Mouse (Mus musculus) bone marrow macrophage, adult 2 months (primary cell): ENCODE data around the gene Eif3b.

ENCODE experiments used
- CTCF ChIP-seq: IDR thresholded peaks from 2 replicates; pipeline ENCODE4 v1.5.1; 2012; ENCODE audit warnings: low read depth, mild to moderate bottlenecking, low read length, moderate library complexity
- POLR2A ChIP-seq: IDR thresholded peaks from 2 replicates; pipeline ENCODE4 v1.6.1; 2012; ENCODE audit warnings: mild to moderate bottlenecking, low read depth, low read length, borderline replicate concordance

- TF ChIP-seq CTCF, result no peak
- no peak for TF ChIP-seq POLR2A
Measured at GRCm38 (mm10) chr5:140461476-140461875, 42.3 kb downstream of the Eif3b start.
